Mouse (Mus musculus) G1E (cell line): ENCODE data around the gene Pknox2. TPM values are rescaled to one million over a fixed set of nuclear protein-coding genes. Genes with fewer than 3 reads are reported as not detected.

Experiments
- ATAC-seq: 2 replicates; pipeline ENCODE4 v1.8.0; 2016; ENCODE audit warnings: mild to moderate bottlenecking; ENCODE audit not compliant: insufficient number of reproducible peaks, poor library complexity, low FRiP score, severe bottlenecking; ENCODE audit errors: extremely low read depth
- DNase-seq: peaks from one replicate; pipeline ENCODE4 v3.0.0; 2012; ENCODE audit warnings: low spot score
- H3K27me3 ChIP-seq: 2 replicates; pipeline ENCODE4 v1.6.1; 2012; ENCODE audit warnings: mild to moderate bottlenecking, low read length, inconsistent platforms; ENCODE audit not compliant: insufficient read depth
- H3K36me3 ChIP-seq: replicated peaks from 2 replicates; pipeline ENCODE3; 2012; ENCODE audit warnings: mild to moderate bottlenecking, inconsistent platforms
- H3K4me1 ChIP-seq: 2 replicates; pipeline ENCODE4 v1.6.1; 2012; ENCODE audit warnings: low read depth, low read length, inconsistent platforms, mixed read lengths; ENCODE audit not compliant: insufficient read depth
- H3K4me3 ChIP-seq: 2 replicates; pipeline ENCODE4 v1.5.1; 2012; ENCODE audit warnings: low read depth, mild to moderate bottlenecking, inconsistent platforms, low read length, moderate library complexity, mixed read lengths
- H3K9me3 ChIP-seq: replicated peaks from 2 replicates; pipeline ENCODE4 v1.6.1; 2012; ENCODE audit warnings: inconsistent platforms
- CTCF ChIP-seq: IDR thresholded peaks from 2 replicates; pipeline ENCODE4 v1.5.1; 2012; ENCODE audit warnings: low read depth, low read length, inconsistent platforms, mixed read lengths
- GATA1 ChIP-seq: IDR thresholded peaks from 2 replicates; pipeline ENCODE4 v1.6.1; 2012; ENCODE audit warnings: borderline replicate concordance, low read length, inconsistent platforms, mixed read lengths
- GATA2 ChIP-seq: IDR thresholded peaks from 2 replicates; pipeline ENCODE4 v1.6.1; 2012; ENCODE audit warnings: low read depth, low read length, inconsistent platforms, borderline replicate concordance
- POLR2AphosphoS5 ChIP-seq: IDR thresholded peaks from 2 replicates; pipeline ENCODE4 v1.6.1; 2012; ENCODE audit warnings: low read depth, low read length, inconsistent platforms; ENCODE audit not compliant: insufficient replicate concordance
- TAL1 ChIP-seq: conservative IDR thresholded peaks from 2 replicates; pipeline ENCODE4 v1.6.1; 2012; ENCODE audit warnings: low read depth, low read length, inconsistent platforms, mixed read lengths
- polyA plus RNA-seq: library from polyadenylated mRNA; stranded (reverse); fragments of >175 nt; gene quantifications from 2 replicates; pipeline ENCODE4 v1.2.3, GENCODE M21; 2012
- total RNA-seq, 2 experiments: library from RNA; stranded (forward) in 1 of 2; stranded (reverse) in 1 of 2; fragments of 200-1000 nt in 1 of 2; fragments of >200 nt in 1 of 2; fragmentation: Nextera tagmentation in 1 of 2; gene quantifications; 2 replicates each; pipeline ENCODE4 v1.2.3; 2014 to 2017

Pknox2 gene
- total and polyA plus RNA-seq, 3 experiments: 0.27 to 1.4 TPM; not detected in 1

GRCm38 (mm10) chr9:37143046-37143931 lies 3.9 kb downstream of the Pknox2 start:
- TF ChIP-seq CTCF (no peak), POLR2AphosphoS5 (no peak), TAL1 (no peak), GATA1 (no peak), GATA2 (no peak)

GRCm38 (mm10) chr9:37142107-37142506 lies 5.1 kb downstream of the Pknox2 start:
- TF ChIP-seq CTCF (no peak), GATA1 (no peak), POLR2AphosphoS5 (no peak), TAL1 (no peak)
- DNase-seq: no peak
- Histone ChIP-seq H3K9me3 (no peaks in the 10 kb centered on the region), H3K4me3 (no peak overlapping the region), H3K27me3 (peaks cover 16% of the 10 kb centered on the region; the same call in 1 of the 2 replicates), H3K36me3 (no peaks in the 10 kb centered on the region), H3K4me1 (no peaks in the 10 kb centered on the region)
- ATAC-seq: no peak

More at GRCm38 (mm10) chr9:37143046-37143931, 3.9 kb downstream of the Pknox2 start:
- no peak for DNase-seq
- no peaks in the 10 kb centered on the region for H3K4me1 ChIP-seq
- no peaks in the 10 kb centered on the region for H3K36me3 ChIP-seq
- H3K27me3 ChIP-seq: peaks cover 16% of the 10 kb centered on the region; the same call in 1 of the 2 replicates
- H3K9me3 ChIP-seq: no peaks in the 10 kb centered on the region
- no peak for ATAC-seq
- no peak overlapping the region for H3K4me3 ChIP-seq

DNA sequence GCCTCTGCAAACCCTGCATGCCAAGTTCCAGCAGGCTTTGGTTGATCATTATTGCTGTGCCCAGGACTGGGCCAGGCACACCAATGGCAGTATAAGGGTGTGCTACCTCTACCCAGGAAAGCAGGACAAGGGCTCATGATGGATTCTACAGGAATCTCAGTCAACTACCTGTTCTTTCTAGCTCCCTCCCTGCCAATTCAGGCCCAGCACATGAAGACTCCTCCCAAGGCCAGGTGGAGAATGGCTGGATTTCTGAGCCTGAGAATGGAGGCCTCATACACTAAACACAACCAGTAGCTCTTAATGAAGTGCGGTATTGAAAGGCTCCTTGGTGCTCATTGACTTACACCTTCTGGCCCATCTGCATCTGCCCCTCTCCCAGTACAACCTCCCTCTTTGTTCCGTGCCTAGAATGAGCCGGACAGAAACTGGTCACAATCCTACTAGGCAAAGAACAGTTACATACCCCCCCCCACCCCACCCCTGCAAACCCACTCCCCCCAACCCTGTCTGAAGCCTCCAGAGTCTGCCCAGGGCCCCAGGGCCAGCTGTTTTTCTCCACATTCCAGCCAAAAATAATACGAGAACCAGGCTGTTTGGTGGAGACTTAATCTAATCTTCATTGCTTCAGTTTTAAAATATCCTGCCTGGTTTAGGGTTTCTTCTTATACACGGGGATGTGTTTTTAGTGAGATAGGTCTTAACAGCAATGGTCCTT lies 6.6 kb downstream of the Pknox2 start:
- H3K27me3 ChIP-seq: peaks cover 9% of the 10 kb centered on the region; the same call in 1 of the 2 replicates
- no peak overlapping the region for H3K4me3 ChIP-seq
- no peaks in the 10 kb centered on the region for H3K36me3 ChIP-seq
- H3K4me1 ChIP-seq: no peaks in the 10 kb centered on the region
- TF ChIP-seq CTCF: no peak
- TF ChIP-seq GATA1: no peak
- TF ChIP-seq TAL1: no peak
- no peak for TF ChIP-seq GATA2
- TF ChIP-seq POLR2AphosphoS5: no peak
- no peaks in the 10 kb centered on the region for H3K9me3 ChIP-seq
- ATAC-seq (no peak), DNase-seq (no peak)

GRCm38 (mm10) chr9:37139514-37139913 lies 7.7 kb downstream of the Pknox2 start:
- DNase-seq (no peak), ATAC-seq (no peak)
- Histone ChIP-seq H3K4me3 (no peak overlapping the region), H3K36me3 (no peaks in the 10 kb centered on the region), H3K4me1 (no peaks in the 10 kb centered on the region), H3K27me3 (peaks cover 4% of the 10 kb centered on the region; the same call in 1 of the 2 replicates), H3K9me3 (no peaks in the 10 kb centered on the region)
- no peak for TF ChIP-seq TAL1
- no peak for TF ChIP-seq POLR2AphosphoS5
- no peak for TF ChIP-seq GATA2
- TF ChIP-seq CTCF: no peak
- TF ChIP-seq GATA1: no peak

GRCm38 (mm10) chr9:37138883-37139282 lies 8.3 kb downstream of the Pknox2 start:
- no peaks in the 10 kb centered on the region for H3K27me3 ChIP-seq
- H3K9me3 ChIP-seq: no peaks in the 10 kb centered on the region
- ATAC-seq: no peak
- DNase-seq: no peak
- H3K36me3 ChIP-seq: no peaks in the 10 kb centered on the region
- H3K4me1 ChIP-seq: no peaks in the 10 kb centered on the region
- no peak for TF ChIP-seq POLR2AphosphoS5
- no peak for TF ChIP-seq TAL1
- TF ChIP-seq GATA1: no peak
- TF ChIP-seq CTCF: no peak
- no peak overlapping the region for H3K4me3 ChIP-seq

DNA sequence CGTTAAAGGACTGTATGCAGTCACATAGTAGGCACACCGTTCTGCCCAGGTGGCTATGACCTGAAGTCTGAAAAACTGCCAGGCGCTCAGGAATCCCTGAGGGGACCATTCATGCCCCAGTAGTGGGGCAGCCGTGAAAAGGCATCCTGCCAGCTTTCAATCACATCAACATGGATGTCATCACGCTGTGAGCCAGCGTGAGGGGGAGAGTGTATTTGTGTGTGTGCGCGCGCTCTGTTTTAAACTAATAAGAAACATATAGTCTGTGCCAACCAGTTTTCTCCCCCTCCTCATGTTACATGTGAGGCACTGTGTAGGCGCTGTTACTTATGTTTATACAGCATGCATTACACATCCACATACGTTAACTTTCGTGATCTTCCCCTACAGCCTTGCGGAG lies 10.9 kb downstream of the Pknox2 start:
- no peak for ATAC-seq
- Histone ChIP-seq H3K4me1 (no peaks in the 10 kb centered on the region), H3K27me3 (no peaks in the 10 kb centered on the region), H3K36me3 (no peaks in the 10 kb centered on the region), H3K4me3 (no peak overlapping the region), H3K9me3 (no peaks in the 10 kb centered on the region)
- no peak for TF ChIP-seq GATA2
- no peak for TF ChIP-seq CTCF
- TF ChIP-seq POLR2AphosphoS5: no peak
- TF ChIP-seq TAL1: no peak
- TF ChIP-seq GATA1: no peak
- no peak for DNase-seq

GRCm38 (mm10) chr9:37133495-37133894 lies 13.7 kb downstream of the Pknox2 start:
- no peak for TF ChIP-seq CTCF
- TF ChIP-seq GATA2: no peak
- no peak for TF ChIP-seq TAL1
- TF ChIP-seq POLR2AphosphoS5: no peak
- TF ChIP-seq GATA1: no peak
- no peak for ATAC-seq
- Histone ChIP-seq H3K27me3 (no peaks in the 10 kb centered on the region), H3K36me3 (no peaks in the 10 kb centered on the region), H3K9me3 (no peaks in the 10 kb centered on the region), H3K4me3 (no peak overlapping the region), H3K4me1 (no peaks in the 10 kb centered on the region)
- no peak for DNase-seq
